Mouse (Mus musculus) heart, embryonic 16.5 days (tissue): ENCODE data around the gene Fam117a. TPM values are rescaled to one million over a fixed set of nuclear protein-coding genes. Genes with fewer than 3 reads are reported as not detected.

Experiments
- ATAC-seq: fragments of 200-750 bp; cut with Nextera tagmentation; replicated peaks from 2 replicates; pipeline ENCODE4 v1.8.0; 2017; ENCODE audit warnings: moderate number of reproducible peaks; ENCODE audit not compliant: insufficient read depth, low FRiP score; ENCODE audit errors: extremely low read depth
- H3K27ac ChIP-seq: fragments of 300-500 bp; sonication (generic); 2 replicates; pipeline ENCODE4 v1.5.1; 2014; ENCODE audit warnings: mild to moderate bottlenecking, low read length, control low read depth, moderate library complexity
- H3K27me3 ChIP-seq: fragments of 300-500 bp; sonication (generic); 2 replicates; pipeline ENCODE4 v1.6.1; 2014; ENCODE audit warnings: low read length, mixed read lengths; ENCODE audit not compliant: control insufficient read depth, insufficient read depth
- H3K36me3 ChIP-seq: fragments of 300-500 bp; sonication (generic); 2 replicates; pipeline ENCODE4 v1.6.1; 2014; ENCODE audit not compliant: control insufficient read depth, insufficient read depth
- H3K4me1 ChIP-seq: fragments of 300-500 bp; sonication (generic); 2 replicates; pipeline ENCODE4 v1.6.1; 2014; ENCODE audit warnings: low read length, mixed read lengths; ENCODE audit not compliant: control insufficient read depth, insufficient read depth
- H3K4me2 ChIP-seq: fragments of 300-500 bp; sonication (generic); 2 replicates; pipeline ENCODE4 v1.6.1; 2014; ENCODE audit warnings: low read depth, mild to moderate bottlenecking, control low read depth, low read length
- H3K4me3 ChIP-seq: fragments of 300-500 bp; sonication (generic); 2 replicates; pipeline ENCODE4 v1.5.1; 2014; ENCODE audit warnings: mild to moderate bottlenecking, control low read depth, low read length
- H3K9ac ChIP-seq: fragments of 300-500 bp; sonication (generic); 2 replicates; pipeline ENCODE4 v1.6.1; 2014; ENCODE audit warnings: low read length, control low read depth
- H3K9me3 ChIP-seq: fragments of 300-500 bp; sonication (generic); replicated peaks from 2 replicates; pipeline ENCODE4 v1.6.1; 2016; ENCODE audit warnings: low read length; ENCODE audit not compliant: control insufficient read depth
- WGBS: fragments of 180-500 bp; shearing (Covaris S2); extraction: QIAGEN DNeasy Blood & Tissue Kit; methylation state at CpG from one replicate; pipeline ENCODE4 v1.1.7; 2014; 5-methylcytosine and 5-hydroxymethylcytosine counted together
- polyA plus RNA-seq: library from polyadenylated mRNA; unstranded; fragments of >200 nt; fragmentation: Nextera tagmentation; extraction: Ambion mirVana; gene quantifications from 2 replicates; pipeline ENCODE4 v1.2.1, GENCODE M21; 2015

The Fam117a gene
- polyA plus RNA-seq, 1 experiment from 2014 or later: 6.3 TPM

- no peaks in the 10 kb centered on the region for H3K27me3 ChIP-seq
- H3K4me2 ChIP-seq: peak overlapping the region; percentile 76
- H3K36me3 ChIP-seq: no peaks in the 10 kb centered on the region
- H3K9me3 ChIP-seq: no peaks in the 10 kb centered on the region
- H3K27ac ChIP-seq: no peak overlapping the region
- peak overlapping the region; percentile 81 for H3K4me3 ChIP-seq
- 24% methylated on average over 9 of the region's 9 CpGs for WGBS
- ATAC-seq: no peak
- peaks cover 24% of the 10 kb centered on the region for H3K4me1 ChIP-seq
- H3K9ac ChIP-seq: peak overlapping the region; percentile 79
These were observed 1.1 kb downstream of the Fam117a start for GRCm38 (mm10) chr11:95337846-95338342.

- 27% methylated on average over 14 of the region's 14 CpGs for WGBS
- Histone ChIP-seq H3K4me3 (peak overlapping the region; percentile 9; the same call in 1 of the 2 replicates), H3K9ac (peak overlapping the region; percentile 42), H3K4me1 (peaks cover 23% of the 10 kb centered on the region), H3K9me3 (no peaks in the 10 kb centered on the region), H3K36me3 (no peaks in the 10 kb centered on the region), H3K27ac (0 out of 2 replicates have a peak overlapping the region, but pooled peaks have one; percentile 16), H3K4me2 (peak overlapping the region; percentile 46), H3K27me3 (no peaks in the 10 kb centered on the region)
- ATAC-seq: no peak
These were observed 2.7 kb downstream of the Fam117a start for GRCm38 (mm10) chr11:95339471-95340021.

- H3K4me2 ChIP-seq: no peak overlapping the region
- H3K27ac ChIP-seq: no peak overlapping the region
These were observed 3.4 kb downstream of the Fam117a start for GRCm38 (mm10) chr11:95340259-95340658.

GRCm38 (mm10) chr11:95340664-95341063, 3.8 kb downstream of the Fam117a start:
- 57% methylated on average over 5 of the region's 5 CpGs for WGBS
- Histone ChIP-seq H3K9ac (no peak overlapping the region), H3K4me3 (no peak overlapping the region), H3K27me3 (no peaks in the 10 kb centered on the region), H3K9me3 (no peaks in the 10 kb centered on the region), H3K27ac (no peak overlapping the region), H3K36me3 (no peaks in the 10 kb centered on the region), H3K4me1 (peaks cover 22% of the 10 kb centered on the region), H3K4me2 (no peak overlapping the region)
- no peak for ATAC-seq

More at GRCm38 (mm10) chr11:95340259-95340658, 3.4 kb downstream of the Fam117a start:
- ATAC-seq: no peak
- H3K27me3 ChIP-seq: no peaks in the 10 kb centered on the region
- H3K9me3 ChIP-seq: no peaks in the 10 kb centered on the region
- H3K9ac ChIP-seq: no peak overlapping the region
- H3K4me3 ChIP-seq: no peak overlapping the region
- no peaks in the 10 kb centered on the region for H3K36me3 ChIP-seq
- 72% methylated on average over 1 of the region's 1 CpGs for WGBS
- H3K4me1 ChIP-seq: peaks cover 22% of the 10 kb centered on the region

- Histone ChIP-seq H3K4me2 (no peak overlapping the region), H3K27ac (no peak overlapping the region)
- ATAC-seq: no peak
These were observed 6.4 kb downstream of the Fam117a start for GRCm38 (mm10) chr11:95343180-95343579.

GRCm38 (mm10) chr11:95344181-95344580, 7.4 kb downstream of the Fam117a start:
- Histone ChIP-seq H3K27ac (no peak overlapping the region), H3K36me3 (no peaks in the 10 kb centered on the region), H3K9ac (no peak overlapping the region), H3K9me3 (no peaks in the 10 kb centered on the region), H3K4me1 (peaks cover 8% of the 10 kb centered on the region), H3K27me3 (no peaks in the 10 kb centered on the region), H3K4me3 (no peak overlapping the region), H3K4me2 (no peak overlapping the region)
- WGBS: 77% methylated on average over 2 of the region's 2 CpGs
- ATAC-seq: no peak

More at GRCm38 (mm10) chr11:95343180-95343579, 6.4 kb downstream of the Fam117a start:
- H3K4me1 ChIP-seq: peaks cover 12% of the 10 kb centered on the region
- H3K9me3 ChIP-seq: no peaks in the 10 kb centered on the region
- WGBS: 64% methylated on average over 4 of the region's 4 CpGs
- H3K36me3 ChIP-seq: no peaks in the 10 kb centered on the region
- no peak overlapping the region for H3K9ac ChIP-seq
- no peak overlapping the region for H3K4me3 ChIP-seq
- no peaks in the 10 kb centered on the region for H3K27me3 ChIP-seq

- no peak overlapping the region for H3K4me3 ChIP-seq
- H3K36me3 ChIP-seq: no peaks in the 10 kb centered on the region
- H3K27me3 ChIP-seq: no peaks in the 10 kb centered on the region
- no peak overlapping the region for H3K27ac ChIP-seq
- H3K4me1 ChIP-seq: peaks cover 5% of the 10 kb centered on the region
- no peak overlapping the region for H3K4me2 ChIP-seq
- 58% methylated on average over 6 of the region's 6 CpGs for WGBS
- ATAC-seq: no peak
- no peak overlapping the region for H3K9ac ChIP-seq
- H3K9me3 ChIP-seq: no peaks in the 10 kb centered on the region
These were observed 13.5 kb downstream of the Fam117a start for GRCm38 (mm10) chr11:95350289-95350688.

GRCm38 (mm10) chr11:95350960-95351359, 14.1 kb downstream of the Fam117a start:
- ATAC-seq: no peak
- Histone ChIP-seq H3K4me1 (peaks cover 10% of the 10 kb centered on the region), H3K4me3 (no peak overlapping the region), H3K27ac (no peak overlapping the region), H3K9me3 (no peaks in the 10 kb centered on the region), H3K36me3 (no peaks in the 10 kb centered on the region), H3K4me2 (no peak overlapping the region), H3K27me3 (no peaks in the 10 kb centered on the region), H3K9ac (no peak overlapping the region)
- 77% methylated on average over 3 of the region's 3 CpGs for WGBS

- Histone ChIP-seq H3K9ac (no peak overlapping the region), H3K4me1 (peaks cover 22% of the 10 kb centered on the region), H3K9me3 (no peaks in the 10 kb centered on the region), H3K27ac (no peak overlapping the region), H3K4me2 (no peak overlapping the region), H3K4me3 (no peak overlapping the region), H3K36me3 (no peaks in the 10 kb centered on the region), H3K27me3 (no peaks in the 10 kb centered on the region)
- 91% methylated on average over 2 of the region's 2 CpGs for WGBS
- ATAC-seq: no peak
These were observed 15.9 kb downstream of the Fam117a start for GRCm38 (mm10) chr11:95352686-95353085.
